Mouse (Mus musculus) heart, embryonic 14.5 days (tissue): ENCODE measurements around the gene Pigs. TPM values are rescaled to one million over a fixed set of nuclear protein-coding genes. Genes with fewer than 3 reads are reported as not detected.

Experiments used
- ATAC-seq: fragments of 200-750 bp; cut with Nextera tagmentation; 2 replicates; pipeline ENCODE4 v1.8.0; 2017; ENCODE audit warnings: low read depth, moderate TSS enrichment; ENCODE audit not compliant: insufficient number of reproducible peaks, insufficient read depth, low FRiP score
- H3K27ac ChIP-seq, 2 experiments: fragments of 200-500 bp in 1 of 2; fragments of 300-500 bp in 1 of 2; sonication (generic) in 1 of 2; replicated peaks in 1 of 2; 2 replicates each; pipeline ENCODE4 v1.5.1; 2012 to 2014; ENCODE audit warnings: low read depth in 2 of 2, low read length in 2 of 2, control low read depth in 1 of 2, mild to moderate bottlenecking in 1 of 2, mixed read lengths in 1 of 2; ENCODE audit not compliant: control insufficient read depth in 1 of 2, insufficient read depth in 1 of 2
- H3K27me3 ChIP-seq: fragments of 300-500 bp; sonication (generic); 2 replicates; pipeline ENCODE4 v1.6.1; 2014; ENCODE audit warnings: mild to moderate bottlenecking, low read length, control low read depth; ENCODE audit not compliant: control insufficient read depth, insufficient read depth
- H3K36me3 ChIP-seq: fragments of 300-500 bp; sonication (generic); 2 replicates; pipeline ENCODE4 v1.6.1; 2014; ENCODE audit warnings: mild to moderate bottlenecking, control low read depth, low read length, mixed read lengths; ENCODE audit not compliant: control insufficient read depth, insufficient read depth
- H3K4me1 ChIP-seq, 2 experiments: fragments of 200-500 bp in 1 of 2; fragments of 300-500 bp in 1 of 2; sonication (generic) in 1 of 2; 2 replicates each; pipeline ENCODE4 v1.6.1; 2012 to 2014; ENCODE audit warnings: low read length in 2 of 2, control low read depth in 1 of 2, mixed read lengths in 1 of 2; ENCODE audit not compliant: control insufficient read depth in 2 of 2, insufficient read depth in 2 of 2
- H3K4me2 ChIP-seq: fragments of 300-500 bp; sonication (generic); 2 replicates; pipeline ENCODE4 v1.6.1; 2014; ENCODE audit warnings: mild to moderate bottlenecking, low read length
- H3K4me3 ChIP-seq, 2 experiments: fragments of 200-500 bp in 1 of 2; fragments of 300-500 bp in 1 of 2; sonication (generic) in 1 of 2; 2 replicates each; pipeline ENCODE4 v1.5.1; 2012 to 2014; ENCODE audit warnings: low read length in 2 of 2, mild to moderate bottlenecking in 2 of 2, control low read depth in 1 of 2, low read depth in 1 of 2, moderate library complexity in 1 of 2; ENCODE audit not compliant: control insufficient read depth in 1 of 2, insufficient read depth in 1 of 2
- H3K9ac ChIP-seq: fragments of 300-500 bp; sonication (generic); 2 replicates; pipeline ENCODE4 v1.6.1; 2014; ENCODE audit warnings: mild to moderate bottlenecking, low read length
- H3K9me3 ChIP-seq: fragments of 300-500 bp; sonication (generic); 2 replicates; pipeline ENCODE4 v1.6.1; 2016; ENCODE audit warnings: low read length, control low read depth; ENCODE audit not compliant: control insufficient read depth
- WGBS: fragments of 180-500 bp; shearing (Covaris S2); extraction: QIAGEN DNeasy Blood & Tissue Kit; methylation state at CpG from one replicate; pipeline ENCODE4 v1.1.7; 2014; 5-methylcytosine and 5-hydroxymethylcytosine counted together
- polyA plus RNA-seq: library from polyadenylated mRNA; unstranded; fragments of >200 nt; fragmentation: Nextera tagmentation; extraction: Ambion mirVana; gene quantifications from 2 replicates; pipeline ENCODE4 v1.2.1, GENCODE M21; 2014

Gene Pigs
- polyA plus RNA-seq, 1 experiment from 2014 or later, result 55.7 TPM

DNA sequence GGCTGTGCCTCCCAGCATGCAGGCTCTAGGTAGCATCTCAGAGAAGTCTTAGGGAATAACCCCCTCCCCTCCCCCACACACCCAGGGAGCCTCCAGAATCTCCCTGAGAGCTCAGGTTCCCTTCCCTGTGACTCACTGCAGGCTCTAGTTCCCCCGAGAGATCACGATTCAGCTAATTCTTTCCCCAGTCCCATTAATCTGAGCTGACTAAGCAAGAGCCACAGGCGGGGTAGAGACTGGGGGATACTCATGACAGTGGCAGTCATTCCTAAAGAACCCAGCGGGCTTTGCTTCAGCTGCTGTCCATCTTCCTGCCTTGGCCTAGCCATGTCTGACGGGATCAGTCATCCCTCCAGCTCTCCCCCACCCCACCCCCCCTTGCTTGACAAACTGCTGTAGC is 54.5 kb downstream of the Pigs start:
- ATAC-seq, result no peak
- Histone ChIP-seq H3K36me3 (no peaks in the 10 kb centered on the region), H3K9me3 (no peaks in the 10 kb centered on the region), H3K4me1 (no peaks in the 10 kb centered on the region), H3K9ac (no peak overlapping the region), H3K27ac (no peak overlapping the region), H3K27me3 (peaks cover 6% of the 10 kb centered on the region), H3K4me3 (no peak overlapping the region), H3K4me2 (no peak overlapping the region)
- 27% methylated on average over 5 of the region's 5 CpGs for WGBS

DNA sequence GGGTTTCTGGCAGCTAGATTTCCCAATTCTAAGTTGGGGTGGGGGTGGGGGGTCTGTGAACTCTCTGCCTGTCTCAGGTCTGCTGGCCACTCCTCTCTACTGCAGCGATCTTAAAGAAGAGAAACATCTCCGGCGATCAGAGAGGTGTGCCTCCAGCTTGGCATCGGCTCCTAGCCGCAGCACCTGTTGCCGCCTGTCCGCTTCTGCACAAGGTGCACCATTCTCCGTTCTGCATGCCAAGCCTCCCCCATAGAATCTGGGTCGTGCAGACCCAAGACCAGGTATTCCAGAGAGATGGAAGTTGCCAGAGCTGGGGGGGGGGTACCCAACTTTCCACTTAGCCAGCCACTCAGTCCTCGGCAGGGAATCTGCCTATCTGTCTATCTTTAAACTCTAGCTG is 57.6 kb downstream of the Pigs start:
- 0 out of 2 replicates have a peak, but pooled peaks cover 3% of the 10 kb centered on the region for H3K27me3 ChIP-seq
- H3K27ac ChIP-seq, result no peak overlapping the region
- no peaks in the 10 kb centered on the region for H3K36me3 ChIP-seq
- 78% methylated on average over 10 of the region's 10 CpGs for whole genome bisulfite sequencing
- no peaks in the 10 kb centered on the region for H3K9me3 ChIP-seq
- no peak overlapping the region for H3K9ac ChIP-seq
- no peak overlapping the region for H3K4me3 ChIP-seq
- ATAC-seq, result no peak
- no peaks in the 10 kb centered on the region for H3K4me1 ChIP-seq
- H3K4me2 ChIP-seq, result no peak overlapping the region

DNA sequence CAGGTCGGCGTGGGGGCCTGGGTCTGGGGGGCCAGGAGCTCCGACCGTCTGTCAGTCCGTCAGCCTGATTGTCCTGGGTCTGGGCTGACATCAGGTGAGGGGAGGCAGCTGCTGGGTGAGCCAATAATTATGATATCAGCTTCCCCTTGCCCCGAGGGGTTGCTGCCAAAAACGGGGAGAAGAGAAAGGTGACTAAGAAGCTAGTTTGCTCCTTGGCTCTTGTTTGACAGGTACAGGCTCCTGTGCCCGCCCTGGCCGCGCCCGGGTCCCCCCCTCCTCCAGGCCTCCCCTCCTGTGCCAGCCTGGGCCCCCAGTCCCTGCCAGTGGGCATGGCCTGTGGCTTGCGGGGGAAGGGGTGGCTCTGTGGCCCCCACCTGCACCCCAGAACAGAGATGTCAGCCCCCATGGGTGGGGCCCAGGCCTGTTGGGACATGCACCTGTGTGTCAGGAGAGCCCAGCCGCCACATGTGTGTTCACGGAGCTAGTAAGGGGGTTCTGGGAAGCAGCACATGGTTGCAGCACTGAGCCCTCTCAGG is 58.4 kb downstream of the Pigs start, which contains the start of gene Foxn1:
Foxn1 (minus strand) TSS at position 51 of the 536 bp plus-strand sequence.
- 0 out of 2 replicates have a peak, but pooled peaks cover 3% of the 10 kb centered on the region for H3K27me3 ChIP-seq
- no peak within 1 kb of the TSS for H3K4me2 ChIP-seq
- 77% methylated on average over 14 of the region's 14 CpGs for WGBS
- H3K27ac ChIP-seq, result no peak within 1 kb of the TSS
- H3K4me3 ChIP-seq, result no peak within 1 kb of the TSS
- no peak within 1 kb of the TSS for H3K9ac ChIP-seq
- no peaks in the 10 kb centered on the region for H3K4me1 ChIP-seq
- no peaks in the 10 kb centered on the region for H3K36me3 ChIP-seq
- no peak for ATAC-seq
- no peaks in the 10 kb centered on the region for H3K9me3 ChIP-seq

Other genes with a start within 250 kb of the Pigs start
- 23.9 and 25.7 TPM in 2 replicates for gene Eral1, start 248.0 kb upstream of the Pigs start, polyA plus RNA-seq
- 17.0 and 19.4 TPM in 2 replicates for gene Fam222b, start 233.8 kb upstream of the Pigs start, polyA plus RNA-seq
- 18.5 and 25.6 TPM in 2 replicates for gene Traf4, start 162.8 kb upstream of the Pigs start, polyA plus RNA-seq
- gene Nek8, start 151.7 kb upstream of the Pigs start, polyA plus RNA-seq, result 11.5 and 12.4 TPM in 2 replicates
- gene Tlcd1, start 151.7 kb upstream of the Pigs start, polyA plus RNA-seq, result 14.7 and 16.1 TPM in 2 replicates
- gene Rpl23a, start 144.8 kb upstream of the Pigs start, polyA plus RNA-seq, result 968 and 1,084 TPM in 2 replicates
- gene Rab34, start 140.0 kb upstream of the Pigs start, polyA plus RNA-seq, result 57.1 and 61.8 TPM in 2 replicates
- 2.4 and 2.9 TPM in 2 replicates for gene Proca1, start 135.0 kb upstream of the Pigs start, polyA plus RNA-seq
- 65.2 and 75.8 TPM in 2 replicates for gene Sdf2, start 82.7 kb upstream of the Pigs start, polyA plus RNA-seq
- gene Supt6, start 82.4 kb upstream of the Pigs start, polyA plus RNA-seq, result 13.8 and 15.5 TPM in 2 replicates
- 71.3 and 72.5 TPM in 2 replicates for gene 2610507B11Rik, start 66.7 kb upstream of the Pigs start, polyA plus RNA-seq
- 0.23 and 0.70 TPM in 2 replicates for gene BC030499, start 37.6 kb upstream of the Pigs start, polyA plus RNA-seq
- gene Spag5, start 26.9 kb upstream of the Pigs start, polyA plus RNA-seq, result 23.6 and 25.0 TPM in 2 replicates
- 28.2 and 30.3 TPM in 2 replicates for gene Aldoc, start 5.4 kb upstream of the Pigs start, polyA plus RNA-seq
- 38.6 and 43.0 TPM in 2 replicates for gene Unc119, start 15.1 kb downstream of the Pigs start, polyA plus RNA-seq
- gene Foxn1, start 58.1 kb downstream of the Pigs start, polyA plus RNA-seq, result not detected in 2 replicates
- gene Slc13a2, start 93.8 kb downstream of the Pigs start, polyA plus RNA-seq, result not detected in 2 replicates
- gene Slc46a1, start 137.3 kb downstream of the Pigs start, polyA plus RNA-seq, result 6.2 and 8.1 TPM in 2 replicates
- gene Sarm1, start 169.3 kb downstream of the Pigs start, polyA plus RNA-seq, result 0.11 TPM in 1 of 2 replicates, not detected in the other
- 0.15 and 0.34 TPM in 2 replicates for gene Vtn, start 170.7 kb downstream of the Pigs start, polyA plus RNA-seq
- not detected in 2 replicates for gene Sebox, start 175.0 kb downstream of the Pigs start, polyA plus RNA-seq
- 41.2 and 44.4 TPM in 2 replicates for gene Tmem199, start 183.8 kb downstream of the Pigs start, polyA plus RNA-seq
- gene Poldip2, start 183.8 kb downstream of the Pigs start, polyA plus RNA-seq, result 155 and 161 TPM in 2 replicates
- gene Tnfaip1, start 207.9 kb downstream of the Pigs start, polyA plus RNA-seq, result 77.6 and 77.9 TPM in 2 replicates
- gene Ift20, start 207.9 kb downstream of the Pigs start, polyA plus RNA-seq, result 104 and 112 TPM in 2 replicates
- 51.7 and 54.7 TPM in 2 replicates for gene Tmem97, start 222.4 kb downstream of the Pigs start, polyA plus RNA-seq